In genomic region chr6:61300975-61301374, GRCm38 (mm10) we compare ENCODE assay signal across 16 mouse cellular contexts.
DNase-seq lines count a peak whose midpoint lies in the region; ATAC-seq and TF ChIP-seq lines count a peak whose summit lies in the region.
"Had no signal": no experiment of that assay in that cellular context is flagged by ENCODE, and none has a peak within 500 bp of the region (broad histone marks: within the 10 kb centered on the region; RNA-seq: fewer than 3 reads in every experiment).

No protein-coding gene starts in this region.

- no peaks in the 10 kb centered on the region; the same call in 1 of the 2 replicates for H3K4me1 ChIP-seq in forebrain, postnatal 0 days (ENCODE audit: insufficient read depth)
- peaks cover 13% of the 10 kb centered on the region for H3K4me1 ChIP-seq in forebrain, embryonic 16.5 days (replicated peaks; ENCODE audit: control insufficient read depth, insufficient read depth, low read length)
- no peaks in the 10 kb centered on the region for H3K4me1 ChIP-seq in midbrain, embryonic 11.5 days (ENCODE audit: control insufficient read depth, insufficient read depth, low read length)
- H3K4me1 ChIP-seq in midbrain, postnatal 0 days (ENCODE audit: insufficient read depth, low read length), result no peaks in the 10 kb centered on the region
- H3K4me1 ChIP-seq in neural tube, embryonic 14.5 days (ENCODE audit: control insufficient read depth, insufficient read depth, low read length), result no peaks in the 10 kb centered on the region

- no peak overlapping the region for H3K27ac ChIP-seq in forebrain, postnatal 0 days (ENCODE audit: low read depth, low read length)
- H3K27ac ChIP-seq in forebrain, embryonic 16.5 days (ENCODE audit: low read length), result no peak overlapping the region
- no peak overlapping the region for H3K27ac ChIP-seq in midbrain, embryonic 11.5 days (ENCODE audit: low read depth, low read length)
- no peak overlapping the region for H3K27ac ChIP-seq in midbrain, postnatal 0 days (ENCODE audit: low read depth, low read length)
- H3K27ac ChIP-seq in neural tube, embryonic 14.5 days (ENCODE audit: low read depth, low read length), result no peak overlapping the region
- H3K27ac ChIP-seq: heart, adult 2 months; midbrain, embryonic 12.5 days had no signal

- no peak for DNase-seq in forebrain, postnatal 0 days
- no peak for DNase-seq in midbrain, embryonic 11.5 days (ENCODE audit: low spot score, missing footprints)
- DNase-seq in midbrain, postnatal 0 days (ENCODE audit: low spot score), result no peak
- no peak for DNase-seq in T-cell, adult 2 months (ENCODE audit: low spot score)
- DNase-seq: adrenal gland, adult 2 months; gastrocnemius, postnatal 14 days; heart, adult 2 months; heart, postnatal 36 days; liver, postnatal 0 days; right cerebral cortex, postnatal 4 days had no signal

- H3K4me2 ChIP-seq in forebrain, postnatal 0 days (ENCODE audit: low read depth), result no peak overlapping the region
- no peak overlapping the region for H3K4me2 ChIP-seq in forebrain, embryonic 16.5 days (ENCODE audit: low read length)
- H3K4me2 ChIP-seq in midbrain, embryonic 11.5 days, result no peak overlapping the region
- H3K4me2 ChIP-seq in midbrain, postnatal 0 days (ENCODE audit: low read depth, low read length, poor library complexity, severe bottlenecking), result no peak overlapping the region
- no peak overlapping the region for H3K4me2 ChIP-seq in neural tube, embryonic 14.5 days (ENCODE audit: low read depth, low read length)
- H3K4me2 ChIP-seq: midbrain, embryonic 12.5 days had no signal

- no peaks in the 10 kb centered on the region for H3K36me3 ChIP-seq in forebrain, postnatal 0 days (ENCODE audit: insufficient read depth)
- H3K36me3 ChIP-seq in forebrain, embryonic 16.5 days (ENCODE audit: control insufficient read depth, insufficient read depth), result no peaks in the 10 kb centered on the region
- H3K36me3 ChIP-seq in midbrain, embryonic 11.5 days (ENCODE audit: control insufficient read depth, insufficient read depth, low read length), result no peaks in the 10 kb centered on the region
- H3K36me3 ChIP-seq in midbrain, postnatal 0 days (ENCODE audit: insufficient read depth, low read length), result no peaks in the 10 kb centered on the region
- no peaks in the 10 kb centered on the region for H3K36me3 ChIP-seq in neural tube, embryonic 14.5 days (ENCODE audit: control insufficient read depth, insufficient read depth, low read length)
- H3K36me3 ChIP-seq: midbrain, embryonic 12.5 days had no signal

- no peaks in the 10 kb centered on the region for H3K27me3 ChIP-seq in forebrain, postnatal 0 days (ENCODE audit: insufficient read depth, low read length)
- H3K27me3 ChIP-seq in forebrain, embryonic 16.5 days (replicated peaks; ENCODE audit: control insufficient read depth, insufficient read depth, low read length), result no peaks in the 10 kb centered on the region
- H3K27me3 ChIP-seq in midbrain, embryonic 11.5 days (ENCODE audit: control insufficient read depth, insufficient read depth, low read length), result no peaks in the 10 kb centered on the region
- no peaks in the 10 kb centered on the region for H3K27me3 ChIP-seq in midbrain, postnatal 0 days (ENCODE audit: insufficient read depth, low read length)
- H3K27me3 ChIP-seq in neural tube, embryonic 14.5 days (ENCODE audit: control insufficient read depth, insufficient read depth, low read length), result no peaks in the 10 kb centered on the region
- H3K27me3 ChIP-seq: CH12.LX; midbrain, embryonic 12.5 days had no signal

- 0 out of 2 replicates have a peak, but pooled peaks have one; percentile 2 for ATAC-seq in forebrain, postnatal 0 days
- no peak for ATAC-seq in forebrain, embryonic 16.5 days
- ATAC-seq in midbrain, embryonic 11.5 days (ENCODE audit: low FRiP score), result 0 out of 2 replicates have a peak, but pooled peaks have one; percentile 38
- ATAC-seq in midbrain, postnatal 0 days (ENCODE audit: low FRiP score), result no peak
- peak; percentile 46 for ATAC-seq in granulocyte monocyte progenitor cell, adult 5-6 weeks (replicated peaks; ENCODE audit: poor library complexity, severe bottlenecking)
- peak; percentile 38; the same call in 1 of the 2 replicates for ATAC-seq in neural tube, embryonic 14.5 days (ENCODE audit: low read depth)
- ATAC-seq: intestine, embryonic 16.5 days; liver, postnatal 0 days had no signal

- no peak for TF ChIP-seq CTCF in forebrain, postnatal 0 days (IDR thresholded peaks at IDR 0.05; ENCODE audit: low read depth)
- no peak for TF ChIP-seq CTCF in midbrain, postnatal 0 days (IDR thresholded peaks at IDR 0.05)

- WGBS in forebrain, postnatal 0 days, result 70% methylated on average over 7 of the region's 7 CpGs
- WGBS in forebrain, embryonic 16.5 days, result 73% methylated on average over 7 of the region's 7 CpGs
- 79% methylated on average over 7 of the region's 7 CpGs for WGBS in midbrain, embryonic 11.5 days
- WGBS in midbrain, postnatal 0 days, result 70% methylated on average over 7 of the region's 7 CpGs
- 73% methylated on average over 7 of the region's 7 CpGs for WGBS in neural tube, embryonic 14.5 days

- no peaks in the 10 kb centered on the region for H3K9me3 ChIP-seq in forebrain, postnatal 0 days (ENCODE audit: low read length)
- H3K9me3 ChIP-seq in forebrain, embryonic 16.5 days (ENCODE audit: control insufficient read depth, low read length), result no peaks in the 10 kb centered on the region
- no peaks in the 10 kb centered on the region for H3K9me3 ChIP-seq in midbrain, embryonic 11.5 days (ENCODE audit: control insufficient read depth, low read length)
- no peaks in the 10 kb centered on the region for H3K9me3 ChIP-seq in midbrain, postnatal 0 days (ENCODE audit: low read length)
- no peaks in the 10 kb centered on the region for H3K9me3 ChIP-seq in neural tube, embryonic 14.5 days (ENCODE audit: control insufficient read depth, low read length)
- H3K9me3 ChIP-seq: midbrain, embryonic 12.5 days had no signal

- no peak overlapping the region for H3K9ac ChIP-seq in forebrain, postnatal 0 days
- no peak overlapping the region for H3K9ac ChIP-seq in forebrain, embryonic 16.5 days (replicated peaks; ENCODE audit: low read depth, low read length)
- no peak overlapping the region for H3K9ac ChIP-seq in midbrain, embryonic 11.5 days (ENCODE audit: low read length)
- H3K9ac ChIP-seq in midbrain, postnatal 0 days (replicated peaks; ENCODE audit: low read length, poor library complexity, severe bottlenecking), result no peak overlapping the region
- no peak overlapping the region for H3K9ac ChIP-seq in neural tube, embryonic 14.5 days (replicated peaks; ENCODE audit: low read depth, low read length)
- H3K9ac ChIP-seq: liver, postnatal 0 days; midbrain, embryonic 12.5 days had no signal

- no peak overlapping the region for H3K4me3 ChIP-seq in forebrain, postnatal 0 days (ENCODE audit: low read depth, low read length)
- H3K4me3 ChIP-seq in forebrain, embryonic 16.5 days (replicated peaks; ENCODE audit: low read length), result no peak overlapping the region
- no peak overlapping the region for H3K4me3 ChIP-seq in midbrain, embryonic 11.5 days (ENCODE audit: low read depth, low read length)
- H3K4me3 ChIP-seq in midbrain, postnatal 0 days (ENCODE audit: low read depth, low read length), result no peak overlapping the region
- no peak overlapping the region for H3K4me3 ChIP-seq in neural tube, embryonic 14.5 days (ENCODE audit: low read depth, low read length)
- H3K4me3 ChIP-seq: heart, adult 2 months; midbrain, embryonic 12.5 days had no signal

Comparison
In these comparisons a context has a peak if more than half of its experiments do, and no peak if none do; other contexts are left out.
1. ATAC-seq: peak in forebrain, postnatal 0 days (single experiment), midbrain, embryonic 11.5 days (single experiment), granulocyte monocyte progenitor cell, adult 5-6 weeks (single experiment) and neural tube, embryonic 14.5 days (single experiment); none in forebrain, embryonic 16.5 days (single experiment) and midbrain, postnatal 0 days (single experiment).